Mouse (Mus musculus) embryonic fibroblast, embryonic 13.5 days (primary cell): ENCODE measurements around the gene Frmpd1.

Experiments used
- CTCF ChIP-seq: IDR thresholded peaks from 2 replicates; pipeline ENCODE4 v1.5.1; 2011; ENCODE audit warnings: mild to moderate bottlenecking, control low read depth, low read length, moderate library complexity, borderline replicate concordance; ENCODE audit not compliant: insufficient read depth
- POLR2A ChIP-seq: IDR thresholded peaks from 2 replicates; pipeline ENCODE4 v1.6.1; 2011; ENCODE audit warnings: low read depth, mild to moderate bottlenecking, control low read depth, low read length, moderate library complexity

- no peak for TF ChIP-seq CTCF
- no peak for TF ChIP-seq POLR2A
These were observed 91.1 kb downstream of the Frmpd1 start for GRCm38 (mm10) chr4:45275770-45276169.
